Mouse (Mus musculus) hindbrain, embryonic 12.5 days (tissue): ENCODE measurements at regions not wholly inside any gene's neighbourhood (a gene's known extent, or its start where the extent isn't known, plus 50 kb on each side); places are given as distances from the start of the nearest gene placed in this dataset.

Source experiments
- ATAC-seq: fragments of 200-750 bp; cut with Nextera tagmentation; 2 replicates; pipeline ENCODE4 v1.8.0; 2017; ENCODE audit warnings: moderate TSS enrichment; ENCODE audit not compliant: low FRiP score
- H3K27ac ChIP-seq: fragments of 300-500 bp; sonication (generic); 2 replicates; pipeline ENCODE4 v1.5.1; 2016; ENCODE audit warnings: mild to moderate bottlenecking
- H3K27me3 ChIP-seq: fragments of 300-500 bp; sonication (generic); 2 replicates; pipeline ENCODE4 v1.6.1; 2016; ENCODE audit warnings: mild to moderate bottlenecking
- H3K36me3 ChIP-seq: fragments of 300-500 bp; sonication (generic); 2 replicates; pipeline ENCODE4 v1.6.1; 2016; ENCODE audit warnings: mild to moderate bottlenecking
- H3K4me1 ChIP-seq: fragments of 300-500 bp; sonication (generic); 2 replicates; pipeline ENCODE4 v1.6.1; 2016
- H3K4me2 ChIP-seq: fragments of 300-500 bp; sonication (generic); replicated peaks from 2 replicates; pipeline ENCODE4 v1.6.1; 2016; ENCODE audit warnings: mild to moderate bottlenecking
- H3K4me3 ChIP-seq: fragments of 300-500 bp; sonication (generic); 2 replicates; pipeline ENCODE4 v1.5.1; 2016; ENCODE audit warnings: mild to moderate bottlenecking
- H3K9ac ChIP-seq: fragments of 300-500 bp; sonication (generic); 2 replicates; pipeline ENCODE4 v1.6.1; 2016; ENCODE audit warnings: mild to moderate bottlenecking, moderate library complexity
- H3K9me3 ChIP-seq: fragments of 300-500 bp; sonication (generic); replicated peaks from 2 replicates; pipeline ENCODE4 v1.6.1; 2016; ENCODE audit warnings: mild to moderate bottlenecking
- WGBS: fragments of 180-500 bp; shearing (Covaris S2); methylation state at CpG from one replicate; pipeline ENCODE4 v1.1.7; 2016; 5-methylcytosine and 5-hydroxymethylcytosine counted together

DNA sequence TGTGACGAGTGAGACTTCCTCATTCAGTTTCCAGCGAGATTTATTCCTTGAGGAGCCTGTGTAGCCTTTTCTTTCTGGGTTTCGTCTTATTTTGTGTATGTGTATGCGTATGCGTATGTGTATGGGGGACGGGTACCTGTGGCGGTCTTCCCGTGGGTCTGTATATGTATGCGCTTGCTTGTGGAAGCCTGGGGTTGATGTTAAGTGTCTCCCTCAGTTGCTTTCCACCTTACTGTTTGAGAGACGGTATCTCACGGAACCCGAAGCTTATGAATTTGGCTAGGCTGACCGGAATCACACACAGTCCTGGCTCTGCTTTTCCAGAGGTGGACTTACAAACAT lies 87.1 kb downstream of the Ankrd50 start:
- H3K36me3 ChIP-seq = no peaks in the 10 kb centered on the region
- ATAC-seq = no peak
- 69% methylated on average over 13 of the region's 13 CpGs for WGBS
- H3K4me2 ChIP-seq = peak overlapping the region; percentile 52
- peaks cover 11% of the 10 kb centered on the region; the same call in 1 of the 2 replicates for H3K27me3 ChIP-seq
- H3K27ac ChIP-seq = no peak overlapping the region
- no peak overlapping the region for H3K4me3 ChIP-seq
- peaks cover 14% of the 10 kb centered on the region for H3K4me1 ChIP-seq
- H3K9me3 ChIP-seq = 0 out of 2 replicates have a peak, but pooled peaks cover 3% of the 10 kb centered on the region
- no peak overlapping the region for H3K9ac ChIP-seq

DNA sequence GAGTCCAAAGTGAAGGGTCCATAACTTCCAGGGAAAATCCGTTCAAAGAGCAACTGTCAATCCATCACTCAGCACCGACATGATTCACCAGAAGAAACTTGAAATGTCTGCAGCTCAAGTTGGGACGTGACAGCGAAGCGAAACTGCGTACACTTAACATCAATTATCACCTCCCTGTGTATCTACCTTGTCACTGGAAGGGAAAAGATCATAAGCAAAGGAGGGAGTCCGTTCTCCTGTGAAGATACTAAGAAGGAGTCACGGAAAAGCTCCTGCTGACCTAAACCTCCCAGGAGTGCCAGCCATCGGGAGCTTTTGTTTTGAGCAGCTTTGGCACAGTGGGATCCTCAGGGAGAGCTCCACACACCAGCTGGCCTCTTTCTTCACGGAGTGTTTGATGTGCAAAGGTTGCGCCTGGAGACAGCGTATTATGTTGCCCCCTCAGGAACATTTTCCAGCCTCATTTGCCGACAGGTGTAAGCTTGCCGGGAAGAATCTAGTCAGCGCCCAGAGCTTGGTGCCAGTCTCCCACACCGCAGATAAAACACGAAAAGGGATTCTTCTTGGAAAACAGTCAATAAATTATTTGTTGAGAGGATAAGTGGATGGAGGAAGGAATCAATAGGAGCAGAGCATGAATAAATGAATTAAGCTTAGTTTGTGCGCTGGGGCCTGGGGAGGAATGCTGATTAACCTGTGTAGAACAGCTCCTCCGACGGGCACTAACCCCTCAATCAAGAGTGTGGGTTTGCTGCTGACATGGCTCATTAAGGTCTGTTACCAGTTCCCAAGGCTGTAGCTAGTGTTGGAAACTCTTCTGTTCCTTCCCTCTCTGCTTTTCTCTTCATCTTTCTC lies 87.7 kb downstream of the Ankrd50 start:
- 3% methylated on average over 20 of the region's 20 CpGs for WGBS
- H3K9ac ChIP-seq = peak overlapping the region; percentile 8; the same call in 1 of the 2 replicates
- H3K4me1 ChIP-seq = peaks cover 14% of the 10 kb centered on the region
- H3K27me3 ChIP-seq = peaks cover 11% of the 10 kb centered on the region; the same call in 1 of the 2 replicates
- H3K4me3 ChIP-seq = peak overlapping the region; percentile 16
- H3K4me2 ChIP-seq = peak overlapping the region; percentile 52
- H3K36me3 ChIP-seq = no peaks in the 10 kb centered on the region
- H3K27ac ChIP-seq = no peak overlapping the region
- ATAC-seq = peak; percentile 85
- H3K9me3 ChIP-seq = 0 out of 2 replicates have a peak, but pooled peaks cover 3% of the 10 kb centered on the region

DNA sequence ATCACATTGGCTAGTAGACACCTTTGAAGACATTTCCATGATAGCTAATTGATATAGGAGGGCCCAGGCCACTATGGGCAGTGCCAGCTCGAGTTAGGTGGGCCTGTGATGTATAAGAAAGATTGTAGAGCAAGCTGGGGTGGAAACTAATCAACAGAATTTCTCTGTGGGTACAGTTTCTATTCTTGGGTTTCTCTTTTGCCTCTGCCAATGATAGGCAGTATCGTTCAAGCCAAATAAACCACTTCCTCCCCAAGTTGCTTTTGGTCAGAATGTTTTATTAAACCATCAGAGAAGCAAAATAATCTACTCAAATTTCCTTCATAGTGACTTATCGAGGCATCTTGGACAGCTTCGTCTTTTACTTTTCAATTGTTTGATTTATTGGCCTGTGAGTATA lies 90.3 kb downstream of the Ankrd50 start:
- Histone ChIP-seq H3K9ac (no peak overlapping the region), H3K27ac (no peak overlapping the region), H3K36me3 (no peaks in the 10 kb centered on the region), H3K4me2 (no peak overlapping the region), H3K4me1 (peaks cover 14% of the 10 kb centered on the region), H3K27me3 (peaks cover 11% of the 10 kb centered on the region; the same call in 1 of the 2 replicates), H3K4me3 (no peak overlapping the region), H3K9me3 (0 out of 2 replicates have a peak, but pooled peaks cover 2% of the 10 kb centered on the region)
- ATAC-seq = no peak
- WGBS = 81% methylated on average over 4 of the region's 4 CpGs

DNA sequence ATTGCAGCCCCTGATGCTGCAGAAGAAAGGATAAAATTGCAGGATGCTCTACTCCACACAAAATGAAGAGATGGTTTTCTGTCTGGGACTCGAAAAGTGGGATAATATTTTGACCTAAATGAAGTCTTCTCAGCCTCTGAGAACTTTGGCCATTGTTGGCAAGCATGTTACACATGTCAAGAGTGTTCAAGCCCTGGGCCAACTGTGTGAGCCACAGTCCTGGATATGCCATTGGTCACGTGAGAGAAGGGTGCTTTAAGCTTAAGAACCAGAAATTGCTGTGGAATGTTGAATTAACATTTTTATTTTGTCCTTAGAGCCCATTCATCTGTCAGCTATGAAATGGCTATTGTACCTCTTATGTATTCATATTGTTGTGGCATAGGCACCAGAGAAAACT lies 95.0 kb downstream of the Ankrd50 start:
- no peak for ATAC-seq

DNA sequence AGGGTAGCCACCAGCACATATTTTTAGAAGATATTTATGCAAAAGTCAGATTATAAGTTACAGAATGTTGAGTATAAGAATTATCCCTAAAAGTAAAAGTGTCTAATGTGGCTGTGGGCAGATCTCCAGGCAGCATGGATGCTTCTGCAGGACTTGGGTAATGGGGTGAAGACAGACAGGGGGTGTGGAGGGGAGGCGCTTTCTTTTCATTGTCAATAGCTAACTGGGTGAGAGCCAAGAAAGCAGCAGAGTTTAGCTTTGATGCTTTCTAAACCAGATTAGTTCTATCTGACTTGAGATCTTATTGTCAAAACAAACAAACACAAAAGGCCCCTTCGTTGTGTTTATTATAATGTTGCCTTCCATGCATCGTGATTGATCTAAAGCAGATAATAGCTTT lies 95.7 kb downstream of the Ankrd50 start:
- no peak overlapping the region for H3K4me2 ChIP-seq
- H3K9me3 ChIP-seq = no peaks in the 10 kb centered on the region
- no peaks in the 10 kb centered on the region for H3K4me1 ChIP-seq
- no peaks in the 10 kb centered on the region for H3K27me3 ChIP-seq
- H3K27ac ChIP-seq = no peak overlapping the region
- WGBS = 12% methylated on average over 3 of the region's 3 CpGs
- no peaks in the 10 kb centered on the region for H3K36me3 ChIP-seq
- no peak overlapping the region for H3K9ac ChIP-seq
- no peak; the same call in 1 of the 2 replicates for ATAC-seq
- H3K4me3 ChIP-seq = no peak overlapping the region

More for the DNA sequence above, 95.0 kb downstream of the Ankrd50 start:
- Histone ChIP-seq H3K4me2 (no peak overlapping the region), H3K27ac (no peak overlapping the region), H3K27me3 (no peaks in the 10 kb centered on the region), H3K36me3 (no peaks in the 10 kb centered on the region), H3K9ac (no peak overlapping the region), H3K9me3 (no peaks in the 10 kb centered on the region), H3K4me3 (no peak overlapping the region), H3K4me1 (no peaks in the 10 kb centered on the region)
- 46% methylated on average over 2 of the region's 2 CpGs for WGBS

DNA sequence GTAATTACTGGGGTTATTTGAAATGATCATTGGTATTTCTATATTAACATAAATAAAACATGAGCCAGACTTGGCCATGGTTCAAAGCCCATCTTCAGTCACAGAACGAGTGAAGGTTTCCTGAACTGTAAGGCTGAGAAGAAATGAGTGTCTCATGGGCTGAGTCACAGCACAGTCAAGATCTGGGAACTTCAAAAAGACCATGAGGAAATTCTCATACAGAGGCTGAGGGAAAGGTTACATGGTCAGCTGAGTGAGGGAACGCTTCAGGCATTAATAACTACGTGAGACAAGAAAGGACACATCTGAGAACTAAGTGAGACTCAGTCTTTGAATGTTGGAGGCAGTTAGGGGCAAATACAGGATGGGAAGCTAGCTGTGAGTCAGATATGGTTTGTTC lies 101.9 kb downstream of the Ankrd50 start:
- Histone ChIP-seq H3K4me1 (no peaks in the 10 kb centered on the region), H3K9me3 (no peaks in the 10 kb centered on the region), H3K27me3 (no peaks in the 10 kb centered on the region), H3K36me3 (no peaks in the 10 kb centered on the region), H3K9ac (no peak overlapping the region), H3K4me2 (no peak overlapping the region), H3K27ac (no peak overlapping the region), H3K4me3 (no peak overlapping the region)
- ATAC-seq = no peak
- 78% methylated on average over 3 of the region's 3 CpGs for WGBS

DNA sequence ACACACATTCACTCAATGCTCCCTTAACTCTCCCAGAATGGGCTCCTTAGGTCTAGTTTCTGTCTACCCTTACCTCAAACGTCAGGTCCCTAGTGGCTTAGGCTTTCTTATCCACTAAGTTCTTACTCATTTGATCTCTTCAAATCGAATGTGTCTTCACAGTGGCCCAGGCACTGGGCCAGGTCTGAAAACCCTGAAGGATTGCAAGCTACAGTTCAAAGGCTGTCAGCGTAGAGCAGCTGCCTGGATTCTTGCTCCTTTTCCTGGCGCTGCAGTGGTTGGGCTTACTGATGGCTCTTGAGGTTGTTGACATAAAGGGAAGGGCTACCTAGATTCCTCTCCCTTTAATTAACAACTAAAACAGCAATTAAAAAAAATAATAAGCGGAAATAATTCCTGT lies 103.0 kb downstream of the Ankrd50 start:
- Histone ChIP-seq H3K27me3 (no peaks in the 10 kb centered on the region), H3K4me3 (no peak overlapping the region), H3K36me3 (no peaks in the 10 kb centered on the region), H3K9me3 (no peaks in the 10 kb centered on the region), H3K4me2 (no peak overlapping the region), H3K4me1 (no peaks in the 10 kb centered on the region), H3K9ac (no peak overlapping the region), H3K27ac (no peak overlapping the region)
- ATAC-seq = no peak
- 83% methylated on average over 5 of the region's 5 CpGs for WGBS

DNA sequence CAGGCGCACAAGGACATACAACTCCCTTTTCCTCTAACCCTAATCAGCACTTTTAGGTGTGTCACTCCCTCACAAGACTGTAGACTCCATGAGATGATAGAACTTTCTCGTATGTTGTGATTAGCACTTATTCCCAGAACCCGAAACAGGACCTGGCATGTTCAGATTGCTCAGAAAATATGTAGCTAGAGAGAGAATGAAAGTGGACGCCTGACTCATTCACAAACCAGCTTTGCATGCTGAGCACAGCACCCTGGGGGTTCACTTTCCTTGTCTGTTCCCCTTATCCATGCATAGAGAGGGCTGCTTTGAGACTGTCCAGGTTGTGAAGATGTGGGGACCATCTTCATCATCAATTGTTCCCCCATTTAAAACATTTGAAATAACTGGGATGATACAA lies 111.0 kb downstream of the Ankrd50 start:
- H3K4me1 ChIP-seq = no peaks in the 10 kb centered on the region
- no peak overlapping the region for H3K4me2 ChIP-seq
- H3K36me3 ChIP-seq = no peaks in the 10 kb centered on the region
- 79% methylated on average over 4 of the region's 4 CpGs for WGBS
- no peaks in the 10 kb centered on the region for H3K27me3 ChIP-seq
- H3K9ac ChIP-seq = no peak overlapping the region
- no peaks in the 10 kb centered on the region for H3K9me3 ChIP-seq
- ATAC-seq = no peak
- no peak overlapping the region for H3K27ac ChIP-seq
- H3K4me3 ChIP-seq = no peak overlapping the region

DNA sequence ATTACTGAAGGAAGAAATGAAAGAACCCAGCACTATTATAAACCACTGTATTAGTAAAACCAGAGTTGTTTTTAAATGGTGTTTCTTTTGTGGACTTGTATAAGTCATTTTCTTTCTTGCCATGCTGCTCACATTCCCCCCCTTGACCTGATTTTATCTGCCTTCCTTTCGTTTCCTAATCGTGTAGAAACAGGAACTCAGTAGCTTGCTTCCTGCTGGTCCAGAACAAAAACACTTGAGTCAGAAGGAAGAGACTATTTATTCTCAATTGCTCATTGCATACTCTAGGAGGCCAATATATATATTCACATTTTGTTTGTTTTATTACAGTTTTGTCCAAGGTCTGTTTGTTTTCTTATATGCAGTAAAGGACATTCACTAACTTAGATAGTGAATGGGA lies 112.9 kb downstream of the Ankrd50 start:
- Histone ChIP-seq H3K27me3 (no peaks in the 10 kb centered on the region), H3K9ac (no peak overlapping the region), H3K9me3 (no peaks in the 10 kb centered on the region), H3K4me1 (no peaks in the 10 kb centered on the region), H3K36me3 (no peaks in the 10 kb centered on the region), H3K4me2 (no peak overlapping the region), H3K27ac (no peak overlapping the region), H3K4me3 (no peak overlapping the region)
- ATAC-seq = no peak
- 39% methylated on average over 2 of the region's 2 CpGs for WGBS

DNA sequence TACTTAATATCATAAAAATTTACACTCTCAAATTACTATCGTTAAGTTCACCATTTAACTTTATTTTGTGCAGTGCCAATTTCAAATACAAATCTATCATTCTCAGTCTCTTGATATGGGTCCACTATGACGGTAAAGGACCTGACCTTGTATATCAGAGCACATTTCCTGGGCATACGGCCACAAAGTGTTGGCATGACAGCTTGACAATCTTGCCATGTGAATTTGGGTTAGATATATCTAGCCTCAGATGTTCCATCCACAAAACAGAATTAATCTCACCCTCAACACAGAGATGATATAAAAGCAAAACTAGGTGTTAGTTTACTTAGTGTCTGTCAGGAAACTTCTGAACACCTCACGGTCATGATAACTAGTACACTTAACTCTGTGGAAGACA lies 120.8 kb downstream of the Ankrd50 start:
- H3K4me2 ChIP-seq = no peak overlapping the region
- no peaks in the 10 kb centered on the region for H3K9me3 ChIP-seq
- peaks cover 11% of the 10 kb centered on the region for H3K4me1 ChIP-seq
- no peak for ATAC-seq
- H3K4me3 ChIP-seq = no peak overlapping the region
- no peak overlapping the region for H3K27ac ChIP-seq
- H3K9ac ChIP-seq = no peak overlapping the region
- 97% methylated on average over 4 of the region's 4 CpGs for WGBS
- H3K27me3 ChIP-seq = no peaks in the 10 kb centered on the region
- H3K36me3 ChIP-seq = no peaks in the 10 kb centered on the region

DNA sequence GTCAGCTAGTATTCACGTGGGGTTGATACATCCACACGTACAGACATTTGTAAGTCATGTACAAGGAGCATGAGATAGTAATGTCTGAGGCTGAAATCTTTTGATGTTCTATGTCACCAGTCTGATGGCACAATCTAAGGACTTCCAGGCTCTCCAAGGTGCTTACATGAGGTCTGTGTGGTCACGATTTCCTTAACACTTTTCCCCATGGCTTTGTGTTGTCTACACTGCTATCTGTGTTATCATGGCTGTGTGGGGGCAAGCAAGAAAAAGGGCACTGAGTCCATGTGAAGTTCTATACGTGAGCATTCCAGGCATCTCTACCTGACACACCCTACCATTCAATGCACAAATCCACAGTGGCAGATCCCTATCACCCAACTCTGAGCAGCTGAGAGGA lies 123.2 kb downstream of the Ankrd50 start:
- Histone ChIP-seq H3K27ac (no peak overlapping the region), H3K36me3 (no peaks in the 10 kb centered on the region), H3K9me3 (no peaks in the 10 kb centered on the region), H3K27me3 (no peaks in the 10 kb centered on the region), H3K4me3 (no peak overlapping the region), H3K4me1 (peaks cover 16% of the 10 kb centered on the region), H3K9ac (no peak overlapping the region), H3K4me2 (no peak overlapping the region)
- 87% methylated on average over 4 of the region's 4 CpGs for WGBS
- no peak for ATAC-seq

DNA sequence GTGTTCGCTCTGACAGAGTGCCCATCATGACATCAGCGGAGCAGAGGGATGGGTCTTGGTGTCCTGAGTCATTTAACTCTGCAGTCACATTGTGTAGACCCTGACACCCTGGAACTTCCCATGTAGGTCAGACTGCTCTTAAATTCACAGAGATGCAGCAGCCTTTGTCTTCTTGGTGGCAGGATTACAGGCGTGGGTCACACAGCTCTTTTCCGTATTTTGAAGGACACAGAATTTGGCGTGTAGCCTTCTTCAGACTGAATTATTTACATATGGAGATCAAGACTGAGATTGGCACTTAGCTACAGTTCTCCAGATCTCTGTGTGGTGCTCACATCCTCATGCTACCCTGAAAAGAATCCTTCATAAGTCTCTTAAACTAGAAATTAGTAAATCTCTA lies 123.7 kb downstream of the Ankrd50 start:
- ATAC-seq = no peak
- Histone ChIP-seq H3K9me3 (no peaks in the 10 kb centered on the region), H3K4me2 (no peak overlapping the region), H3K4me1 (peaks cover 16% of the 10 kb centered on the region), H3K27me3 (no peaks in the 10 kb centered on the region), H3K9ac (no peak overlapping the region), H3K36me3 (no peaks in the 10 kb centered on the region), H3K27ac (0 out of 2 replicates have a peak overlapping the region, but pooled peaks have one; percentile 13), H3K4me3 (no peak overlapping the region)
- WGBS = 58% methylated on average over 5 of the region's 5 CpGs

DNA sequence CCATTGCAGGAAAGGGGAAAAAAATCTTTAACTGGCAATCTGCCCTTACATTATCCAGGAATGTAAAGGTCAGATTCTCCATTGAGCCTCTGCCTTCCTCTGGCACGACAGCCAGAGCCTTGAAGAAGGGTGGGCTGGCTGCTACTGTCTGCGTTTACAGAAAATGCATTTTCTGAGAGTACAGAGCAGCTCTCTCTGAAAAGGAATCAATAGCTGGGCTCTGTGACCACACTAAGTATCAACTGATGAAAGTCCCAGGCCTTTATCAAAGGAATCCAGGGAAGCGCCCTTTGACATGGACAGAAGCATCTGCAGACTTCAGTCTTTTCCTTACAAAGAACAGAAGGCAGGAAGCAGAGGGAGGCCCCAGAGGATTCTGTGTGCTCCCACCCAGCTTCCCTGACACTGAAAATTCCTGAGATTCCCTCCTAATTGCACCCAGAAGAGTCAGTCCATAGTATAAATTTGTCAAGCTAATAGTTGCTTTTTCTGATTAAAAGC lies 124.2 kb downstream of the Ankrd50 start:
- 0 out of 2 replicates have a peak overlapping the region, but pooled peaks have one; percentile 13 for H3K27ac ChIP-seq

More for the DNA sequence above, 124.2 kb downstream of the Ankrd50 start:
- peaks cover 16% of the 10 kb centered on the region for H3K4me1 ChIP-seq
- no peak overlapping the region for H3K9ac ChIP-seq
- no peak overlapping the region for H3K4me3 ChIP-seq
- no peak overlapping the region for H3K4me2 ChIP-seq
- H3K27me3 ChIP-seq = no peaks in the 10 kb centered on the region
- 20% methylated on average over 3 of the region's 3 CpGs for WGBS
- no peaks in the 10 kb centered on the region for H3K36me3 ChIP-seq
- ATAC-seq = no peak
- H3K9me3 ChIP-seq = no peaks in the 10 kb centered on the region
